Mouse (Mus musculus): ENCODE results near the gene Cbx1. TPM values are rescaled to one million over a fixed set of nuclear protein-coding genes. Genes with fewer than 3 reads are reported as not detected.
"Not testable (repeated sequence)": the region's sequence is repeated elsewhere in the genome, so short reads cannot be mapped to it uniquely, and the experiment has no call there.

Cbx1 gene
- polyA plus RNA-seq, 1 experiment from 2014 or later = 80.2 TPM

DNA sequence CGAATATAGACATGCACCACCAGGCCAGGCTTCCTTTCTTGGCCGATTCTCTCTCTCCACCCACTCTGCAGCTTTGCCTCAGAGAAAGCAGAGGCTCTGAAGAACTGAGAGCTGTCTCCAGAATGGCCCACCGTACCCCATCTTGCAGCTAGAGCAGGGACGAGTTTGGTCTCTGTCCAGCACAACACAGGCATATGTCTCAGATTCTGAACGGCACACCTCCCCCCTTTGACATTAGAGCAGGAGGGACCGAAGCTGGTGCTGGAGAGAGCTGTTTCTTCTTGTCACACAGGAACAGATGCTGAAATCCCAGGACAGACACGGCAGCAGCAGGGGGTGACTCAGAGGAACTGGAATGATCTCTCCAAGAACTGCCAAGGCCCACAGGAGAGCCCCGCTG lies 51.4 kb downstream of the Cbx1 start:
- no peaks in the 10 kb centered on the region for H3K4me1 ChIP-seq (ENCODE audit: control insufficient read depth, insufficient read depth, low read length)
- no peaks in the 10 kb centered on the region for H3K36me3 ChIP-seq (ENCODE audit: control insufficient read depth, insufficient read depth, low read length)
- WGBS = 17% methylated on average over 8 of the region's 8 CpGs
- no peak overlapping the region for H3K4me2 ChIP-seq (ENCODE audit: low read depth, low read length)
- no peak overlapping the region for H3K27ac ChIP-seq (replicated peaks; ENCODE audit: low read depth, low read length)
- no peak overlapping the region for H3K9ac ChIP-seq (ENCODE audit: low read depth, low read length)
- no peak overlapping the region for H3K4me3 ChIP-seq (ENCODE audit: low read depth, low read length)
- H3K27me3 ChIP-seq (replicated peaks; ENCODE audit: control insufficient read depth, insufficient read depth, low read length) = no peaks in the 10 kb centered on the region
- no peaks in the 10 kb centered on the region for H3K9me3 ChIP-seq (ENCODE audit: control insufficient read depth, low read length)
- DNase-seq (ENCODE audit: low spot score) (peak; percentile 42), ATAC-seq (ENCODE audit: low read depth) (no peak)

DNA sequence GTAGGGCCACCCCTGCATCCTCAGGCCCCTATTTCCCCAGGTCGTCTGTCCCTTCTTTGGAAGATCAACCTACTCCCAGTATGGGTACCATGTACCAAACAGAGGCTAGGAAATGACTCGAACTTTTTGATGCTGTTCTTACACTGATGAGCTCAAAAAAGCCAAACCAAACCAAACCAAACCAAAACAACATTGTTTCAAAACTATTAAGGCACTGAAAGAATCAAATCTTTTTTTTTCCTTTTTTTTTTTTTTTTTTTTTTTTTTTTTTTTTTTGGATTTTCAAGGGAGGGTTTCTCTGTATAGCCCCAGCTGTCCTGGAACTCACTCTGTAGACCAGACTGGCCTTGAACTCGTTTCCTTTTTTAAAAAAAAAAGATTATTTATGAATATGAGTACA lies 54.7 kb downstream of the Cbx1 start:
- H3K4me2 ChIP-seq (ENCODE audit: low read depth, low read length) = no peak overlapping the region
- H3K9me3 ChIP-seq (ENCODE audit: control insufficient read depth, low read length) = no peaks in the 10 kb centered on the region
- no peak overlapping the region for H3K9ac ChIP-seq (ENCODE audit: low read depth, low read length)
- H3K4me1 ChIP-seq (ENCODE audit: control insufficient read depth, insufficient read depth, low read length) = no peaks in the 10 kb centered on the region
- H3K4me3 ChIP-seq (ENCODE audit: low read depth, low read length) = no peak overlapping the region
- WGBS = 66% methylated on average over 3 of the region's 3 CpGs
- no peak for ATAC-seq (ENCODE audit: low read depth)
- no peak overlapping the region for H3K27ac ChIP-seq (replicated peaks; ENCODE audit: low read depth, low read length)
- H3K27me3 ChIP-seq (replicated peaks; ENCODE audit: control insufficient read depth, insufficient read depth, low read length) = no peaks in the 10 kb centered on the region
- no peaks in the 10 kb centered on the region for H3K36me3 ChIP-seq (ENCODE audit: control insufficient read depth, insufficient read depth, low read length)
- DNase-seq (ENCODE audit: low spot score) = no peak

DNA sequence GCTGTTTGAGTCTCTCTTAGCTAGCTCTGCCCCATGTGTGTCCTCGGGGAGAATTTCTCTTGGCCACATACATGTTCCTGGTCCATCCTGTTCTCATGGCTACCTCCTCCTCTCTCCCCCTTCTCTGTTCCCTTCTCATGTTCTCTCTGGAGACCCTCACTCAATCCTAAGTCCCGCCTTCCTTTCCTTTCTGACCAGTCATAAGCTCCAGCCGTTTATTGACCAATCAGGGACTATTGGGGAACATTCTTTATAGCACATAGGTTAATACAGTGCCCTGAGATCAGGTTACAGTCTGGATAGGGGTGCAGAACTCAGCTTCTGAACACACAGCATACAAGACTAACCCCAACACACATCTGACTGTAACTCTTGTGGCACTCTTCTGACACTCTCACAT lies 58.3 kb downstream of the Cbx1 start:
- H3K27ac ChIP-seq (replicated peaks; ENCODE audit: low read depth, low read length) = no peak overlapping the region
- no peaks in the 10 kb centered on the region for H3K36me3 ChIP-seq (ENCODE audit: control insufficient read depth, insufficient read depth, low read length)
- ATAC-seq (ENCODE audit: low read depth) = no peak
- H3K27me3 ChIP-seq (replicated peaks; ENCODE audit: control insufficient read depth, insufficient read depth, low read length) = no peaks in the 10 kb centered on the region
- H3K4me2 ChIP-seq (ENCODE audit: low read depth, low read length) = no peak overlapping the region
- DNase-seq (ENCODE audit: low spot score) = no peak
- WGBS = 53% methylated on average over 3 of the region's 3 CpGs
- peaks cover 9% of the 10 kb centered on the region for H3K4me1 ChIP-seq (ENCODE audit: control insufficient read depth, insufficient read depth, low read length)
- H3K4me3 ChIP-seq (ENCODE audit: low read depth, low read length) = no peak overlapping the region
- H3K9ac ChIP-seq (ENCODE audit: low read depth, low read length) = no peak overlapping the region
- no peaks in the 10 kb centered on the region for H3K9me3 ChIP-seq (ENCODE audit: control insufficient read depth, low read length)

DNA sequence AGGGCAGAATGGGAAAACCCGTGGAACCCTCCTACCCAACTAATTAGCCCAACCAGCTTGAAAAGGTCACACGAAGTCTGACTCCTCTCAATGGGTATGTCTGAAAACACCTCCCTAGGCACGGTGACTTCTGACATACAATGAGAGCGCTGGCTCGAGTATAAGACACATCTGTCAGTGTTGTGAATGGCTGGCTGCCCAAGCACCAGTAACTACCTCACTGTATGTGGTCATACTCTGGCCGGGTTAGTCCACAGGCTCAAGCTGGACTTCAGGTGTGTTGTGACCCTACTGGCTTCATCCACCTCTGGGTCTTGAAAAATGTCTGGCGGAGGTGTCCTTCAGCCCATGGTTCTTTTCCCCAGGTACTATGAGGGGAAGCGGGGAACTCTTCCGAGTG lies 59.8 kb downstream of the Cbx1 start:
- DNase-seq (ENCODE audit: low spot score) (no peak), ATAC-seq (ENCODE audit: low read depth) (no peak)
- H3K9ac ChIP-seq (ENCODE audit: low read depth, low read length) = no peak overlapping the region
- no peaks in the 10 kb centered on the region for H3K36me3 ChIP-seq (ENCODE audit: control insufficient read depth, insufficient read depth, low read length)
- no peaks in the 10 kb centered on the region for H3K9me3 ChIP-seq (ENCODE audit: control insufficient read depth, low read length)
- peaks cover 9% of the 10 kb centered on the region for H3K4me1 ChIP-seq (ENCODE audit: control insufficient read depth, insufficient read depth, low read length)
- no peak overlapping the region for H3K4me2 ChIP-seq (ENCODE audit: low read depth, low read length)
- H3K27me3 ChIP-seq (replicated peaks; ENCODE audit: control insufficient read depth, insufficient read depth, low read length) = no peaks in the 10 kb centered on the region
- H3K4me3 ChIP-seq (ENCODE audit: low read depth, low read length) = no peak overlapping the region
- H3K27ac ChIP-seq (replicated peaks; ENCODE audit: low read depth, low read length) = no peak overlapping the region
- 74% methylated on average over 9 of the region's 9 CpGs for WGBS

DNA sequence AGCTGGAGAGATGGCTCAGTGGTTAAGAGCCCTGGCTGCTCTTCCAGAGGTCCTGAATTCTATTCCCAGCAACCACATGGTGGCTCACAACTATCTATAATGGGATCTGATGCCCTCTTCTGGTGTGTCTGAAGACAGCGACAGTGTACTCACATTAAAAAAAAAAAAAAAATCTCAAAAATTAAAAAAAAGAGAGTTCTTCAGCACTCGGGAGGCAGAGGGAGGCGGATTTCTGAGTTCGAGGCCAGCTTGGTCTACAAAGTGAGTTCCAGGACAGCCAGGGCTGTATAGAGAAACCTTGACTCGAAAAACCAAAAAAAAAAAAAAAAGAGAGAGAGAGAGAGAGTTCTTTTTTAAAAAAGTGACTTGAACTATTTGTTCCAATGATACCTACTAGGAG lies 60.2 kb downstream of the Cbx1 start:
- H3K9ac ChIP-seq (ENCODE audit: low read depth, low read length) = peak overlapping the region; percentile 82; the same call in 1 of the 2 replicates
- H3K27ac ChIP-seq (replicated peaks; ENCODE audit: low read depth, low read length) = not testable (repeated sequence)
- peak overlapping the region; percentile 56 for H3K4me3 ChIP-seq (ENCODE audit: low read depth, low read length)

DNA sequence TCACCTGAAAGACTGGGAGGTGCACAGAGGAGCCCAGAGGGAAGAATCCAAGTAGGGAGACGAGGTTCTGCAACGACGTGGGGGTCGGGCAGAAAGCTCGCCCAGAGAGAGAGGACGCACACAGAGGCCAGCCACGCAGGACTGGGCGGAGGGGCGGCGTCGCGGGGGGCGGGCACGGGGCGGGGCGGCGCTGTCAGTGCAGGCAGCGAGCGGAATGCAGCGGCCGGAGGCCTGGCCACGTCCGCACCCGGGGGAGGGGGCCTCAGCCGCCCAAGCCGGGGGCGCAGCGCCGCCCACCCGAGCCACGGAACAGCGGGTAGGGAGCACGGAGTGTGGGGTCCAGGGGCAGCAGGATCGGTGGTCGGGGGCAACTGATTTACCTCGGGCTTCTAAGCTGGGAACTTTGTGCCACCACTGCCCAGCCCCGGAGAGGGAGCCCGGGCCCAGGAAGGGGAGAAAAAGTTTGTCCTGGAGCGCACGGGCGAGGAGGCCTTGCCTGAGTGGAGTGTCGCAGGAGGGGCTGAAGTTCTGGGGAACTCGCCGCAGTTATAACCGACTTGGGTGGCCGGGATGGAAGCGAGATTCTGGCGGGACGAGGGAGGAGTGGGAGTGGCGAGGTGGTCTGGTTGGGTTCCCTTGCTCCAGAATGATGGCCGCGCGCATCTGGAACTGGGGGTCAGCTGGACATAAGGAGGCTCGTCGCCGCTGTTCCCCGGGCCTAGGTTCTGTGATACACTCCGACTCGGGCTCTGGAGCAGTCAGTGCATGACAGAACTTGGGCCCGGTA lies 60.9 kb downstream of the Cbx1 start, which contains the start of gene Copz2:
Gene Copz2 (plus strand): TSS at position 190 of the 787 bp plus-strand sequence.
- Histone ChIP-seq H3K27ac (replicated peaks; ENCODE audit: low read depth, low read length) (peak within 1 kb of the TSS; percentile 41), H3K36me3 (ENCODE audit: control insufficient read depth, insufficient read depth, low read length) (0 out of 2 replicates have a peak, but pooled peaks cover 6% of the 10 kb centered on the region), H3K27me3 (replicated peaks; ENCODE audit: control insufficient read depth, insufficient read depth, low read length) (no peaks in the 10 kb centered on the region), H3K4me3 (ENCODE audit: low read depth, low read length) (peak within 1 kb of the TSS; percentile 56), H3K9me3 (ENCODE audit: control insufficient read depth, low read length) (no peaks in the 10 kb centered on the region), H3K4me1 (ENCODE audit: control insufficient read depth, insufficient read depth, low read length) (peaks cover 9% of the 10 kb centered on the region), H3K9ac (ENCODE audit: low read depth, low read length) (peak within 1 kb of the TSS; percentile 82), H3K4me2 (ENCODE audit: low read depth, low read length) (peak within 1 kb of the TSS; percentile 77)
- WGBS = under 1% methylated on average over 47 of the region's 60 CpGs
- DNase-seq (ENCODE audit: low spot score) (peak; percentile 73), ATAC-seq (ENCODE audit: low read depth) (peak; percentile 85)

More for the DNA sequence above, 60.2 kb downstream of the Cbx1 start:
- not testable (repeated sequence) for H3K36me3 ChIP-seq (ENCODE audit: control insufficient read depth, insufficient read depth, low read length); H3K27me3 ChIP-seq (replicated peaks; ENCODE audit: control insufficient read depth, insufficient read depth, low read length); ATAC-seq (ENCODE audit: low read depth); H3K4me1 ChIP-seq (ENCODE audit: control insufficient read depth, insufficient read depth, low read length); H3K9me3 ChIP-seq (ENCODE audit: control insufficient read depth, low read length); DNase-seq (ENCODE audit: low spot score)
- peak overlapping the region; percentile 77 for H3K4me2 ChIP-seq (ENCODE audit: low read depth, low read length)
- 70% methylated on average over 5 of the region's 5 CpGs for WGBS

DNA sequence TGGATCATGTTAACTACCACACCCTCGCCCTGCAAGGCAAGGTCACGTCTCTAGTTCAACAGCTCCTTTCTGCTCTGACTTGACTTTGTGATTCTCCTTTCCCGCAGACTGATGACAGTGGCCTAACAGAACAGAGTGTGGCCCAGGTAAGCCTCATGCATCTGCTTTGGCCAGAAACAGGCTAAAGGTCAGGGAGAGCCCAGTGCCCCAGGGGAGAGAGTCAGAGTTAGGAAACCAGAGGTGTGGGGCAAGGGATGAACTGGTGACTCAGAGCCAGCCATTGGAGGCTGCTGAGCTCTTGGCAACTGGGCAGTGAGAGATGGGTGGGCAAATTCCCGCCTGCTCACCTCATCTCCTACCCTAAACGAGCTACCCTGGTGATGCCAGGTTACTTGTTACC lies 68.5 kb downstream of the Cbx1 start:
- DNase-seq (ENCODE audit: low spot score) = no peak
- no peak overlapping the region for H3K9ac ChIP-seq (ENCODE audit: low read depth, low read length)
- ATAC-seq (ENCODE audit: low read depth) = no peak
- H3K36me3 ChIP-seq (ENCODE audit: control insufficient read depth, insufficient read depth, low read length) = peaks cover 17% of the 10 kb centered on the region; the same call in 1 of the 2 replicates
- H3K27ac ChIP-seq (replicated peaks; ENCODE audit: low read depth, low read length) = no peak overlapping the region
- H3K4me1 ChIP-seq (ENCODE audit: control insufficient read depth, insufficient read depth, low read length) = peaks cover 9% of the 10 kb centered on the region; the same call in 1 of the 2 replicates
- H3K4me3 ChIP-seq (ENCODE audit: low read depth, low read length) = no peak overlapping the region
- no peaks in the 10 kb centered on the region for H3K9me3 ChIP-seq (ENCODE audit: control insufficient read depth, low read length)
- no peaks in the 10 kb centered on the region for H3K27me3 ChIP-seq (replicated peaks; ENCODE audit: control insufficient read depth, insufficient read depth, low read length)
- no peak overlapping the region for H3K4me2 ChIP-seq (ENCODE audit: low read depth, low read length)
- 73% methylated on average over 5 of the region's 5 CpGs for WGBS

Data from embryonic facial prominence, embryonic 14.5 days (tissue).